Mouse (Mus musculus) layer of hippocampus, adult 8-10 months (tissue): ENCODE results near the gene Cnbp. TPM values are rescaled to one million over a fixed set of nuclear protein-coding genes. Genes with fewer than 3 reads are reported as not detected.

ENCODE experiments used
- DNase-seq, 2 experiments: peaks; one replicate each; pipeline ENCODE4 v3.0.0; 2022; ENCODE audit warnings: low spot score in 2 of 2
- total RNA-seq, 4 experiments: library from RNA; stranded (reverse); gene quantifications; 2 replicates each; pipeline ENCODE4 v1.2.4; 2022

Cnbp gene
- total RNA-seq, 4 experiments from 2014 or later: 259 to 278 (median 266) TPM

- no peak for DNase-seq
Observed at GRCm38 (mm10) chr6:87806857-87807256, 44.0 kb downstream of the Cnbp start.

GRCm38 (mm10) chr6:87806028-87806427, 44.9 kb downstream of the Cnbp start:
- DNase-seq: no peak

GRCm38 (mm10) chr6:87805448-87805847, 45.5 kb downstream of the Cnbp start:
- no peak for DNase-seq

- no peak for DNase-seq
Observed at GRCm38 (mm10) chr6:87804886-87805285, 46.0 kb downstream of the Cnbp start.

GRCm38 (mm10) chr6:87804036-87804435, 46.9 kb downstream of the Cnbp start:
- no peak for DNase-seq

- no peak for DNase-seq
Observed at GRCm38 (mm10) chr6:87802462-87802861, 48.4 kb downstream of the Cnbp start.

- no peak for DNase-seq
Observed at GRCm38 (mm10) chr6:87799576-87799975, 51.3 kb downstream of the Cnbp start.

- no peak for DNase-seq
Observed at GRCm38 (mm10) chr6:87797321-87797720, 53.6 kb downstream of the Cnbp start.

GRCm38 (mm10) chr6:87796251-87796880, 54.5 kb downstream of the Cnbp start:
- DNase-seq: no peak

GRCm38 (mm10) chr6:87795385-87796150, 55.3 kb downstream of the Cnbp start:
- no peak for DNase-seq

- no peak for DNase-seq
Observed at GRCm38 (mm10) chr6:87793821-87794510, 56.9 kb downstream of the Cnbp start.

Other genes with a start within 250 kb of the Cnbp start
- gene Aplf, start 178.9 kb downstream of the Cnbp start, total RNA-seq: 1 to 10 TPM; 6.2 to 9.4 (median 7.9) TPM
- gene Efcc1, start 120.2 kb downstream of the Cnbp start, total RNA-seq: 1 to 10 TPM; 4.6 to 9.4 (median 5.8) TPM
- gene Gp9, start 73.0 kb downstream of the Cnbp start, total RNA-seq: 1 to 10 TPM in 2 of 4 experiments, under 1 TPM in 2; 0.37 to 1.5 (median 0.85) TPM
- 10 to 100 TPM; 18.9 to 23.5 (median 20.0) TPM for gene Rab43, start 38.9 kb downstream of the Cnbp start, total RNA-seq
- 1 to 10 TPM in 2 of 4 experiments, under 1 TPM in 2; 0.49 to 3.8 (median 1.5) TPM for gene Gm45140, start 15.3 kb downstream of the Cnbp start, total RNA-seq
- gene Isy1, start 12.3 kb downstream of the Cnbp start, total RNA-seq: 10 to 100 TPM; 24.5 to 37.1 (median 28.0) TPM
- gene Copg1, start 36.7 kb upstream of the Cnbp start, total RNA-seq: 100 to 1,000 TPM; 243 to 262 (median 251) TPM
- 10 to 100 TPM; 24.1 to 26.4 (median 26.1) TPM for gene Hmces, start 62.8 kb upstream of the Cnbp start, total RNA-seq
- gene H1fx, start 130.5 kb upstream of the Cnbp start, total RNA-seq: 10 to 100 TPM; 42.8 to 52.9 (median 45.2) TPM
- 100 to 1,000 TPM; 318 to 396 (median 337) TPM for gene Rab7, start 194.2 kb upstream of the Cnbp start, total RNA-seq
- gene Rpn1, start 233.4 kb upstream of the Cnbp start, total RNA-seq: 100 to 1,000 TPM; 164 to 216 (median 188) TPM